Mouse (Mus musculus) hindbrain, embryonic 15.5 days (tissue): ENCODE measurements at regions not wholly inside any gene's neighbourhood (a gene's known extent, or its start where the extent isn't known, plus 50 kb on each side); places are given as distances from the start of the nearest gene placed in this dataset.

Experiments
- ATAC-seq: fragments of 200-750 bp; cut with Nextera tagmentation; 2 replicates; pipeline ENCODE4 v1.8.0; 2017; ENCODE audit warnings: low read depth, moderate number of reproducible peaks, moderate TSS enrichment; ENCODE audit not compliant: low FRiP score
- H3K27ac ChIP-seq: fragments of 300-500 bp; sonication (generic); replicated peaks from 2 replicates; pipeline ENCODE4 v1.5.1; 2015; ENCODE audit warnings: mild to moderate bottlenecking, inconsistent platforms
- H3K27me3 ChIP-seq: fragments of 300-500 bp; sonication (generic); 2 replicates; pipeline ENCODE4 v1.6.1; 2015; ENCODE audit warnings: control low read depth, inconsistent platforms
- H3K36me3 ChIP-seq: fragments of 300-500 bp; sonication (generic); 2 replicates; pipeline ENCODE4 v1.6.1; 2015; ENCODE audit warnings: control low read depth, inconsistent platforms
- H3K4me1 ChIP-seq: fragments of 300-500 bp; sonication (generic); replicated peaks from 2 replicates; pipeline ENCODE4 v1.6.1; 2015; ENCODE audit warnings: control low read depth, inconsistent platforms
- H3K4me2 ChIP-seq: fragments of 300-500 bp; sonication (generic); 2 replicates; pipeline ENCODE4 v1.6.1; 2015; ENCODE audit warnings: moderate library complexity, mild to moderate bottlenecking, inconsistent platforms
- H3K4me3 ChIP-seq: fragments of 300-500 bp; sonication (generic); 2 replicates; pipeline ENCODE4 v1.5.1; 2015; ENCODE audit warnings: mild to moderate bottlenecking, inconsistent platforms
- H3K9ac ChIP-seq: fragments of 300-500 bp; sonication (generic); 2 replicates; pipeline ENCODE4 v1.6.1; 2015; ENCODE audit warnings: inconsistent platforms
- H3K9me3 ChIP-seq: fragments of 300-500 bp; sonication (generic); 2 replicates; pipeline ENCODE4 v1.6.1; 2016; ENCODE audit warnings: control low read depth, inconsistent platforms
- WGBS: fragments of 180-500 bp; shearing (Covaris S2); methylation state at CpG from one replicate; pipeline ENCODE4 v1.1.7; 2015; 5-methylcytosine and 5-hydroxymethylcytosine counted together

GRCm38 (mm10) chr5:46666250-46666649 lies 808.8 kb upstream of the Lcorl start:
- WGBS = 31% methylated on average over 3 of the region's 3 CpGs
- Histone ChIP-seq H3K36me3 (no peaks in the 10 kb centered on the region), H3K4me2 (no peak overlapping the region), H3K9me3 (no peaks in the 10 kb centered on the region), H3K4me1 (no peaks in the 10 kb centered on the region), H3K27ac (no peak overlapping the region), H3K9ac (no peak overlapping the region), H3K27me3 (no peaks in the 10 kb centered on the region), H3K4me3 (no peak overlapping the region)
- no peak for ATAC-seq

- Histone ChIP-seq H3K4me3 (no peak overlapping the region), H3K27me3 (no peaks in the 10 kb centered on the region), H3K36me3 (no peaks in the 10 kb centered on the region), H3K27ac (no peak overlapping the region), H3K4me1 (no peaks in the 10 kb centered on the region), H3K9me3 (no peaks in the 10 kb centered on the region), H3K9ac (no peak overlapping the region), H3K4me2 (no peak overlapping the region)
- ATAC-seq = no peak
Observed at GRCm38 (mm10) chr5:46657065-46657464, 799.6 kb upstream of the Lcorl start.

DNA sequence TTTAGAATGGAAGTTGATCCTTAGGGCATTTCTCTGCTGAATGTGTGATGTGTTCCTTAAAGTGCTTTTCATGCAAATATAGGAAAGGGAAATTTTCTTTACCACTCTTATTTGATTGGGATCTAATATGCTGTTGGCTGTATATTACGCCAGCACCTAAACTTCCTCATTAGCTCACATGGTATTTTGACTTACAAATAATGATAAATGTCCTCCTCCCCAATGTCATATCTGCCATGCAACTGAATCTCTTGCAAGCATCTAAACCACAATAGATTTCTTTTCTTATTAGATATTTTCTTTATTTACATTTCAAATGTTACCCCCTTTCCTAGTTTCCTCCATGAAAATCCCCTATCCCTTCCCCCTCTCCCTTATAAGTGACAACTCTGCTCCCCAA lies 796.8 kb upstream of the Lcorl start:
- no peak overlapping the region for H3K4me2 ChIP-seq
- no peak overlapping the region for H3K27ac ChIP-seq
- no peaks in the 10 kb centered on the region for H3K27me3 ChIP-seq
- H3K4me1 ChIP-seq = no peaks in the 10 kb centered on the region
- 98% methylated on average over 1 of the region's 1 CpGs for WGBS
- ATAC-seq = no peak
- H3K4me3 ChIP-seq = no peak overlapping the region
- no peaks in the 10 kb centered on the region for H3K36me3 ChIP-seq
- no peaks in the 10 kb centered on the region for H3K9me3 ChIP-seq
- no peak overlapping the region for H3K9ac ChIP-seq

DNA sequence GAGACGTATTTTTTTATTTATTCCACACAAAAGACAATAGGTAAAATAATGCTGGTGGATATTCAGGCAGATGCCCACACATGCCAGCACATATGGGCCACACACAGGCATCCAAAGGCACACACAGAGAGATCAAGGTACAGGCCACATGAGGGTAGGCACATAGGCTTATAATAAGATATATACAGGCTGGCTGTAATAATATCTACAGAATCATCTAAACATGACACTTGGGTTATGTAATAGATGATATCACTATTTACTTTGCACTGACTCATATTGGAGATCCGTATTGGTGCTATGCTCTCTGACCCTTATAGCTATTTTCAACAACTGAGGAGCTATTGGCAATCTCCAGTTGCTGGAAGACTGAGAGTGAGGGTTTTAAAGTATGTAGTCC lies 785.6 kb upstream of the Lcorl start:
- no peak overlapping the region for H3K27ac ChIP-seq
- 85% methylated on average over 2 of the region's 2 CpGs for WGBS

GRCm38 (mm10) chr5:46635116-46635668 lies 777.8 kb upstream of the Lcorl start:
- H3K9me3 ChIP-seq = no peaks in the 10 kb centered on the region

More for the DNA sequence above, 785.6 kb upstream of the Lcorl start:
- no peak for ATAC-seq
- no peak overlapping the region for H3K9ac ChIP-seq
- H3K27me3 ChIP-seq = no peaks in the 10 kb centered on the region
- no peaks in the 10 kb centered on the region for H3K4me1 ChIP-seq
- no peaks in the 10 kb centered on the region for H3K36me3 ChIP-seq
- no peak overlapping the region for H3K4me3 ChIP-seq
- H3K9me3 ChIP-seq = no peaks in the 10 kb centered on the region
- no peak overlapping the region for H3K4me2 ChIP-seq

More at GRCm38 (mm10) chr5:46635116-46635668, 777.8 kb upstream of the Lcorl start:
- no peak overlapping the region for H3K9ac ChIP-seq
- H3K27me3 ChIP-seq = no peaks in the 10 kb centered on the region
- H3K4me3 ChIP-seq = no peak overlapping the region
- no peak for ATAC-seq
- no peak overlapping the region for H3K27ac ChIP-seq
- H3K4me2 ChIP-seq = no peak overlapping the region
- no peaks in the 10 kb centered on the region for H3K36me3 ChIP-seq
- H3K4me1 ChIP-seq = no peaks in the 10 kb centered on the region
